Mouse (Mus musculus) brain, embryonic 14.5 days (tissue): ENCODE data around the gene Parm1. TPM values are rescaled to one million over a fixed set of nuclear protein-coding genes. Genes with fewer than 3 reads are reported as not detected.

Experiments
- DNase-seq: peaks from one replicate; pipeline ENCODE4 v3.0.0-alpha.2; 2011; ENCODE audit warnings: low read depth
- CTCF ChIP-seq: fragments of 200-500 bp; IDR thresholded peaks from 2 replicates; pipeline ENCODE4 v1.5.1; 2012; ENCODE audit warnings: inconsistent platforms, mild to moderate bottlenecking, moderate library complexity, borderline replicate concordance; ENCODE audit not compliant: insufficient read depth, insufficient read length; ENCODE audit errors: extremely low read depth
- POLR2A ChIP-seq: fragments of 200-500 bp; IDR thresholded peaks from 2 replicates; pipeline ENCODE4 v1.6.1; 2012; ENCODE audit warnings: mild to moderate bottlenecking, inconsistent platforms, borderline replicate concordance; ENCODE audit not compliant: poor library complexity, insufficient read depth, insufficient read length, severe bottlenecking; ENCODE audit errors: extremely low read depth
- polyA plus RNA-seq: library from polyadenylated mRNA; depleted of rRNA; stranded (reverse); fragments of >200 nt; gene quantifications from 2 replicates; pipeline ENCODE4 v1.2.3, GENCODE M21; 2012

Parm1 gene
- polyA plus RNA-seq, 1 experiment: 6.4 TPM

DNA sequence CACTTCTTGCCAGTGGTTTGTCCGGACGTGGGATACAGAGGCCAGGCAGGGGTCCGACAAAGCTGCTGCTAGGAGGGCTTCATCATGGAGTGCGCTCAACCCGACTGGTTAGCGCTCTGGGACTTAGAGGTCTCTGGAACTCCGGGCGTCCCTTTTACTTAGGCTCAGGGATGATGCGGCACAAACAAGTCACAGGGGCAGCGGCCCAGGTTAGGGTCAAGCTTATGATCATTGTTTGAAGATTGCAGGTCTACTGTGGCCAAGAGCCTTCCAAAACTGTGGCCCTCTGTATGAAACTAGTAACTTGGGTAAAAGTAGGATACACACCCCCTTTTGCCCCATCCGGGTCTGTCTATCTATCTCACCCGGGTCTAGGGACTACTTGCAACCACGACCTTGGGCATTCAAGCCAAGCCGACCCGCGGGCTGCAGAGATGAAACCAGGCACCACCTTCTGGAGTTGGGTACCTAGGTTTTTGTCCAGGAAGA is 931 bp downstream of the Parm1 start:
- DNase-seq: peak; percentile 20
- no peak for TF ChIP-seq CTCF
- TF ChIP-seq POLR2A: no peak

DNA sequence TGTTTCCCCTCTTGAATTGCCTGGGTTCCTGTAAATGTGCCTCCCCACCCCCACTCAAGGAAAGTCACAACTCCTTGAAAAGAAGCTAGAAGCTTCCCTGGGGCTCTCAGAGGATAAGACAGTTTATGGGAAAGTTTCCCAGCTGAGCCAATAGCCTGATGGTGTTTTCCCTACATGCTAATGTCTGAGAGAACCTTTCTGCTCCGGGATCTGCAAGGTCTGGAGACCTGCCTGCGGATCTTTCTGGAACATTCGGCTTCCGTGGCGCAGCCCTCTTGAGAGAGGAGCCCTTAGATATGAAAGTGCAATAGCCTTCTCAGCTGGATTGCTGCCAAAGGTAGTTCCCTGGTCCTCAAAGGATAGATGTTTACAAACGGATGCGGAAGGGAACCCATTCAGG is 1.5 kb downstream of the Parm1 start:
- TF ChIP-seq POLR2A: no peak
- TF ChIP-seq CTCF: no peak
- peak; percentile 50 for DNase-seq

- peak; percentile 37 for DNase-seq
- TF ChIP-seq POLR2A (no peak), CTCF (no peak)
Measured at GRCm38 (mm10) chr5:91519521-91519920, 2.1 kb downstream of the Parm1 start.

GRCm38 (mm10) chr5:91532748-91533496 is 15.5 kb downstream of the Parm1 start:
- no peak for DNase-seq
- TF ChIP-seq POLR2A: no peak
- no peak for TF ChIP-seq CTCF

- TF ChIP-seq CTCF: no peak
- peak; percentile 28 for DNase-seq
Measured at GRCm38 (mm10) chr5:91559071-91559610, 41.7 kb downstream of the Parm1 start.

- DNase-seq: no peak
- TF ChIP-seq CTCF: no peak
- no peak for TF ChIP-seq POLR2A
Measured at GRCm38 (mm10) chr5:91559711-91560110, 42.3 kb downstream of the Parm1 start.

DNA sequence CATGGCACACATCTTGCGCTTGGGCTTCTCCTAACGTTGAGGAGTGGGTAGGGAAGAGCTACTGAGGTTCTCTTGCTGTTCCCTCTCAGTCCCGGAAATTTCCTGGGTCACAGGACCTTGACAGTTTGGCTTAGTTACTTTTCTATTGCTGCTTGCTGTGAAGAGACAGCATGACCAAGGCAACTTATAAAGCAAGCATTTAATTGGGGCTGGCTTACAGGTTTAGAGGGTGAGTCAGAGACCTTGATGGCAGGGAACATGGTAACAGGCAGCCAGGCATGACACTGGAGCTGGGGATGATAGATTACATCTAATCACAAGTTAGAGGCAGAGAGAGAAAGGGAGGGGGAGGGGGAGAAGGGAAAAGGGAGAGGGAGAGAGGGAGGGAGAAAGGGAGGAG is 44.0 kb downstream of the Parm1 start:
- no peak for DNase-seq
- no peak for TF ChIP-seq CTCF
- no peak for TF ChIP-seq POLR2A

GRCm38 (mm10) chr5:91562486-91562885 is 45.1 kb downstream of the Parm1 start:
- TF ChIP-seq CTCF (no peak), POLR2A (no peak)
- DNase-seq: no peak

DNA sequence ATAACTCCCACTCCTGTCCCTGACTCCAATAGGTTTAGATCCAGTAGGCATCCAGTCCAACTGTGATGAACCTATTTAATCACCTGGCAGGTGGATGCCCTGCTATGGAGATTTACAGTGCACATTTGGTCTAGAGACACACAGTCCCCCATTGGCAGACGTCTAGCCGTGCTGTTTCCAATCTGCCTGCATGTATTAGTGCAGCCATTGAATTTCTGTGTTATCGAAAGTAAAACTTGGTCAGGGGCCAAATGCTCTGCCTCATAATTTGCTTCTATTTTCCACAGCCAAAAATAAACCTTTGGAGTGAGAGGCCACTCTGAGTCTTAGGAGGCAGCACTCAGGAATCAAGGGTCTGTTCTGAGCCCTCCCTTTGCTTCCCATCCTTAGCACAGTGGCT is 46.6 kb downstream of the Parm1 start:
- TF ChIP-seq POLR2A: no peak
- no peak for TF ChIP-seq CTCF
- DNase-seq: peak; percentile 33

GRCm38 (mm10) chr5:91565458-91565857 is 48.0 kb downstream of the Parm1 start:
- TF ChIP-seq POLR2A (no peak), CTCF (no peak)
- DNase-seq: no peak

- no peak for TF ChIP-seq CTCF
- no peak for TF ChIP-seq POLR2A
- DNase-seq: no peak
Measured at GRCm38 (mm10) chr5:91566591-91566990, 49.2 kb downstream of the Parm1 start.

GRCm38 (mm10) chr5:91574211-91574610 is 56.8 kb downstream of the Parm1 start:
- no peak for TF ChIP-seq POLR2A
- no peak for TF ChIP-seq CTCF

GRCm38 (mm10) chr5:91578924-91579323 is 61.5 kb downstream of the Parm1 start:
- DNase-seq: peak; percentile 31
- no peak for TF ChIP-seq POLR2A
- TF ChIP-seq CTCF: no peak

More at GRCm38 (mm10) chr5:91574211-91574610, 56.8 kb downstream of the Parm1 start:
- DNase-seq: peak; percentile 22
